ENCODE assay signal across 7 mouse cellular contexts in the genomic region with DNA sequence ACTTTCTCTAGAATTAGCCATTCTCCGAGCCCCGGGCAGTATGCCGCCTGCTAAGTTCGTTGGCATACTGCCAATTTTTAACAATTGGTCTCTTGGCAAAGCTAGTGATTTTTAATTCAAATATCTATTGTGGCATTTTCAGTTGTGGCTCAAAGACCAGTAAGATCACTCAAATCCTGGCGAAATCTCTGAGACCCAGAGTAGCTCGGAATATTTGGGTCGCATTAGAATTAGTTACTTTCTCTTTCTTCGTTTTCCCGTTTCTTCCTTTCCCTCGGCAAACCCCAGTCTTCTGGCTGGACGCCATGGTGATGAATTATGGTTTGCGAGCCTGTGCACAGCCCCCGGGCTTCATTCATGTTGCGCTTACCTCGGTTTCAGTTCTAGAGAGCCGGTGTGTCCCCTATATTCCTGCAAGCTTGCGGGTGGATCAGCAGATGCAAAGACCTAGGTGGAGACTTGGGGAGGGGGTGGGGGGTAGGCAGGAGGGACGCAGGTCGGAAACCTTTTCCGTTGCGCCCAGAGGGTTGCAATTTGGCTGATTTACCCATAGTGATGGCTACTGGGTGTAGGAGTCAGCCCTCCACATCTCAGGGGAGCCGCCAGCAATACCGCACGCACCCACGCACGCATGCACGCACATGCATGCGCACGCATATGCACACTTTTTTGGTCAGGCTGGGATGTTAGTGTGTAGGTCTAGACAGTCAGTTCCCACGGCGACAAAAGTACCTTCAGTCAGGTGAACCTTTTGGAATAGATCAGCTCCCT. TPM values are rescaled to one million over a fixed set of nuclear protein-coding genes. Genes with fewer than 3 reads are reported as not detected.
A peak's percentile ranks its signal among the peaks of the same experiment; 100 is the strongest.
DNase-seq lines count a peak whose midpoint lies in the region; ATAC-seq and TF ChIP-seq lines count a peak whose summit lies in the region.

No protein-coding gene starts in this region.

- TF ChIP-seq CTCF in bone marrow macrophage, adult 2 months (IDR thresholded peaks at IDR 0.05; ENCODE audit: low read depth, low read length), result no peak

- peak overlapping the region; percentile 54 for H3K4me2 ChIP-seq in forebrain, embryonic 16.5 days (ENCODE audit: low read length)
- H3K4me2 ChIP-seq in hindbrain, embryonic 13.5 days, result peak overlapping the region; percentile 55

- peak overlapping the region; percentile 33 for H3K9ac ChIP-seq in forebrain, embryonic 16.5 days (replicated peaks; ENCODE audit: low read depth, low read length)
- peak overlapping the region; percentile 46; the same call in 1 of the 2 replicates for H3K9ac ChIP-seq in hindbrain, embryonic 13.5 days

- ATAC-seq in forebrain, embryonic 16.5 days, result peak; percentile 27
- ATAC-seq in hindbrain, embryonic 13.5 days (ENCODE audit: low FRiP score), result peak; percentile 30; the same call in 1 of the 2 replicates

- H3K27ac ChIP-seq in bone marrow macrophage, adult 2 months (ENCODE audit: insufficient read depth, low read depth, low read length), result no peak overlapping the region
- H3K27ac ChIP-seq in forebrain, embryonic 16.5 days (ENCODE audit: low read length), result peak overlapping the region; percentile 11
- peak overlapping the region; percentile 62 for H3K27ac ChIP-seq in hindbrain, embryonic 13.5 days

- no peaks in the 10 kb centered on the region for H3K36me3 ChIP-seq in forebrain, embryonic 16.5 days (ENCODE audit: control insufficient read depth, insufficient read depth)
- H3K36me3 ChIP-seq in hindbrain, embryonic 13.5 days, result no peaks in the 10 kb centered on the region

- DNase-seq in MN1 (ENCODE audit: low spot score), result peak; percentile 80
- peak; percentile 18 to 38 for DNase-seq in layer of hippocampus, postnatal 36 days
- DNase-seq in lung, postnatal 4 days, result peak; percentile 45 to 54
- peak; percentile 63 for DNase-seq in right cerebral cortex, postnatal 4 days

- H3K4me3 ChIP-seq in bone marrow macrophage, adult 2 months (ENCODE audit: insufficient read depth, low read length), result peak overlapping the region; percentile 40
- peak overlapping the region; percentile 35 for H3K4me3 ChIP-seq in forebrain, embryonic 16.5 days (replicated peaks; ENCODE audit: low read length)
- H3K4me3 ChIP-seq in hindbrain, embryonic 13.5 days, result peak overlapping the region; percentile 29

- H3K27me3 ChIP-seq in forebrain, embryonic 16.5 days (replicated peaks; ENCODE audit: control insufficient read depth, insufficient read depth, low read length), result peaks cover 6% of the 10 kb centered on the region
- H3K27me3 ChIP-seq in hindbrain, embryonic 13.5 days, result 0 out of 2 replicates have a peak, but pooled peaks cover 13% of the 10 kb centered on the region

- TF ChIP-seq POLR2A in bone marrow macrophage, adult 2 months (IDR thresholded peaks at IDR 0.05; ENCODE audit: borderline replicate concordance, low read depth, low read length), result no peak

- 20% methylated on average over 31 of the region's 31 CpGs for WGBS in forebrain, embryonic 16.5 days
- WGBS in hindbrain, embryonic 13.5 days, result 35% methylated on average over 31 of the region's 31 CpGs

- H3K4me1 ChIP-seq in bone marrow macrophage, adult 2 months (ENCODE audit: control insufficient read depth, insufficient read depth, low read length), result peaks cover 8% of the 10 kb centered on the region; the same call in 1 of the 2 replicates
- peaks cover 39% of the 10 kb centered on the region for H3K4me1 ChIP-seq in forebrain, embryonic 16.5 days (replicated peaks; ENCODE audit: control insufficient read depth, insufficient read depth, low read length)
- H3K4me1 ChIP-seq in hindbrain, embryonic 13.5 days (replicated peaks), result peaks cover 62% of the 10 kb centered on the region

- no peaks in the 10 kb centered on the region for H3K9me3 ChIP-seq in forebrain, embryonic 16.5 days (ENCODE audit: control insufficient read depth, low read length)
- H3K9me3 ChIP-seq in hindbrain, embryonic 13.5 days, result no peaks in the 10 kb centered on the region

RNA-seq across cellular contexts. Expression of gene Scml4, which starts 3.6 kb away (rescaled TPM):
- polyA plus RNA-seq in bone marrow macrophage, adult 2 months (2012; ENCODE audit: insufficient read depth, insufficient read length, missing spikeins), result not detected in 2 replicates
- 9.5 and 10.4 TPM in 2 replicates for polyA plus RNA-seq in forebrain, embryonic 16.5 days (2015; fragmentation: Nextera tagmentation; extraction: Ambion mirVana)
- polyA plus RNA-seq in hindbrain, embryonic 13.5 days (2015; fragmentation: Nextera tagmentation; extraction: Ambion mirVana), result 7.1 and 10.2 TPM in 2 replicates
- 1 to 10 TPM; 4.4 to 5.1 TPM for total RNA-seq in layer of hippocampus, postnatal 36 days (2021)

Comparison
In these comparisons a context has a peak if more than half of its experiments do, and no peak if none do; other contexts are left out.
1. DNase-seq: peak in every context shown above with its lines; median percentile 80 in MN1; 63 in right cerebral cortex, postnatal 4 days; 50 in lung, postnatal 4 days; 28 in layer of hippocampus, postnatal 36 days.